Mouse (Mus musculus) olfactory bulb, adult 2 months (tissue): ENCODE results near the gene Mapk8ip3.

Experiments
- CTCF ChIP-seq: fragments of 200-500 bp; IDR thresholded peaks from 2 replicates; pipeline ENCODE4 v1.5.1; 2012; ENCODE audit warnings: low read depth, mild to moderate bottlenecking, low read length, moderate library complexity; ENCODE audit not compliant: insufficient read depth
- POLR2A ChIP-seq: fragments of 200-500 bp; IDR thresholded peaks from 2 replicates; pipeline ENCODE4 v1.6.1; 2012; ENCODE audit warnings: mild to moderate bottlenecking, low read depth, low read length, moderate library complexity; ENCODE audit not compliant: insufficient read depth

DNA sequence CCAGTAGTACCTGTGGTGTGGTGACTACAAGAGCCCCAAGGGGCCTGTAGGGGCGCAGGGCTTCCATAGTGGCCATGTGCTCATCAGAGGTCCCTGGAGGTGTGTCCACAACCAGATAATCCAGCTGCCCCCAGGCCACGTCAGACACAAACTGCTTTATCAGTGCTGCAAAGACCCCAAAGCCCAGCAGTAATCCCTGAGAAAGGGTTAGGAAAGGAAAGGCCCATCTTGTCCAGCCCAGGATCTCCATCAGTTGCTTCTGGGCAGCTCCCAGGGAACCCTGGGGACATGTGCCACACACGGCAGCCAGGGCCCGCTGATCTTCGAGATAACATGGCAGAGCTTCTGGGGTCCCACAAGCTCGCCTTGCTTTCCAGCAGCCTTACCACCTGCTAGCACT, 52.4 kb downstream of the Mapk8ip3 start:
- no peak for TF ChIP-seq POLR2A
- TF ChIP-seq CTCF = no peak
